Mouse (Mus musculus) heart, adult 8-10 months (tissue): ENCODE measurements at regions not wholly inside any gene's neighbourhood (a gene's known extent, or its start where the extent isn't known, plus 50 kb on each side); places are given as distances from the start of the nearest gene placed in this dataset.

ENCODE experiments used
- DNase-seq: peaks from one replicate; pipeline ENCODE4 v3.0.0; 2022; ENCODE audit warnings: low spot score

DNA sequence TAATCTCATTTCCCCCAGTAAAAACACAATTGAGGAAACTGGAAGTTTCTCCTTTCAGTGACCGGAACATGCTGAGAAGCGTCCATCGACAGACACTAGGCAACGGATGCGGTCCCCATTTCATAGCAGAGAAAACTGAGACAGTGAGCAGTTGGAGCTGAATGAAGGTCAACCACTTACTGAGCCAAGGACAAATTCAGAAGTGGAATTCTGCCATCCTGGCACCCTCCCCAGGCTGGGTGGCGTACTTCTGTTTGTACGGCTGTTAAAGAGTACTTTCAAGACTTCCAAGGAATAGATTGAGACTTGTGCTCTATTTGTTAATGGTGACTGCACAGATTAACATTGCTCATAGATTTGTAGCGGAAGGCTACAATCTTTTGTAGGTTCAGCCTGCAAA, 54.2 kb upstream of the Bhlhe40 start:
- peak; percentile 44 for DNase-seq

DNA sequence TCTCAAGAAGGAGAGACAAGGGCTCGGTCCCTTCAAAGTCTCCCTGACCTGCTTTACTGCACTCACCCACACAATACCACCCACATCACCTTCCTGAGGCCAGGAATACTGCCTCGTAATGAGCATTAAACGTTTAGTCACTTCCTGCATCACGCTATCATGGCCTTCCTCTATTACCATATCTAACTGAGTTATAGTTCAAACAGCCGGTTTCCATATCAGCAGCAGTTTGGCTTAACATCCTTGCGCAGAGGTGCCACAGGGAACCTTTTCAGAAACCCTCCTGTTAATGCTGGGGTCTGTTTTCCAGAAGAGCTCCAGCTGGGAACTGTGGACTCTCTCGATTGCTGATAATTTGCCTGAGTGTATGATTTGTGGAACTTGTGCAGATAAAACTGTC, 52.1 kb upstream of the Bhlhe40 start:
- DNase-seq: no peak
